Mouse (Mus musculus) C2C12 (cell line): ENCODE measurements around the gene Tchp.

Experiments
- CEBPB ChIP-seq: IDR thresholded peaks from one replicate; pipeline ENCODE4 v1.6.1; 2011; ENCODE audit warnings: low read depth, mild to moderate bottlenecking, control low read depth, moderate library complexity
- CTCF ChIP-seq: IDR thresholded peaks from one replicate; pipeline ENCODE4 v1.5.1; 2011; ENCODE audit not compliant: control insufficient read depth, insufficient read depth, insufficient read length
- MYOD1 ChIP-seq: IDR thresholded peaks from one replicate; pipeline ENCODE4 v1.6.1; 2011; ENCODE audit warnings: low read depth; ENCODE audit not compliant: control insufficient read depth, insufficient read length
- MYOG ChIP-seq: IDR thresholded peaks from one replicate; pipeline ENCODE4 v1.6.1; 2011; ENCODE audit not compliant: control insufficient read depth, insufficient read length; ENCODE audit errors: extremely low read depth
- USF1 ChIP-seq: IDR thresholded peaks from one replicate; pipeline ENCODE4 v1.6.1; 2011; ENCODE audit warnings: low read depth, mild to moderate bottlenecking, control low read depth, moderate library complexity

DNA sequence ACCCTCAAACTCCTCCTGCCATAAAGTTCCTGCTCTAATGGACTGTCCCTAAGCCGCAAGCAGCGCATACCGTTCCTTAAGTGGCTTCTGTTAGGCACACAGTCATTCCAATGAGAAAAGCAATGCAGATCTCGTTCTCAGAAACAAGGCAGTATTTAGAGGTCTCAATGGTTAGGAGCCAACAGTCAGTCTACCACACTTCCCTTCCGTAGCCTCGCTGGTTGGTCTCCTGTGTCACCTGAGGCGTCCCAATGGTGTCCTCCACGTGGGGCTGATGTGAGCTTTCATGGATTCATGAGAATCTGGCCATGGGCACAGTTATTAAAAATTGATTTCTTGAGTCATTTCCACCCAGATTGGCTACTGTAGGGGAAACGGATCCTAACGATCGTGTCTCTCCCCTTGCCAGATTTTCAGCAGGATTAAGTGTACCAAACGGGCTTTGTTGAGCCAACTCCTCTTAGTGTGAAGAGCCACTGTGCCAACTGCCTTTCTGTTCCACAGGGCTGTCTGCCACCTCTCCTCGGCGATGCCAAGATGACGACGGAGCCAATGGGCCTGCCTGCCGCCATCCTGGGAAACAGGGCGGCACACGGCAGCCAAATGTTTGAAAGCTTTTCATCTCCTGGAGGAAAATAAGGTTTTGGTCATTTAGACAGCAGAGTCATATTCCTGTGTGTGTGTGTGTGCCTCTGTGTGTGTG is 9.4 kb upstream of the Tchp start:
- TF ChIP-seq CTCF (no peak), MYOD1 (no peak), MYOG (no peak), USF1 (no peak), CEBPB (no peak)
